Mouse (Mus musculus): ENCODE results near the gene Ptprm.

Ptprm gene

DNA sequence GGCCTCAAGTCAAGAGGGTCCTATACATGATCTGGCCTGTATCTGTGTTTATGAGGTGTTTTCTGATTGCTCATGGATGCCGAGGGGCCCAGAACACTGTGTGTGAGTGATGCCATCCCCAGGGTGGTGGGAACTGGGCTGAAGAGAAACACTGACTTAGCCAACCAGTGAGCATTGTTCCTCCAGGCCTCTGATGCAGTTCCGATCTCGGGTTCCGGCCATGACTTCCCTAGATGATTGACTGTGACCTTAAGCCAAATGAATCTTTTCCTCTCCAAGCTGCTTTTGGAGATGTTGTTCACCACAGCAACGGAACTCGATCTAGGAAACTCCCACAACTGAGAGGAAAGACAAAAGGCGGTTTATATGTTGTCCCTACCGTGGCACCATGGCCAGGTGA, 9.1 kb downstream of the Ptprm start:
- DNase-seq (ENCODE audit: extremely low spot score, low spot score): no peak

- DNase-seq (ENCODE audit: extremely low spot score, low spot score): no peak
Observed at GRCm38 (mm10) chr17:67343471-67343870, 10.8 kb downstream of the Ptprm start.

DNA sequence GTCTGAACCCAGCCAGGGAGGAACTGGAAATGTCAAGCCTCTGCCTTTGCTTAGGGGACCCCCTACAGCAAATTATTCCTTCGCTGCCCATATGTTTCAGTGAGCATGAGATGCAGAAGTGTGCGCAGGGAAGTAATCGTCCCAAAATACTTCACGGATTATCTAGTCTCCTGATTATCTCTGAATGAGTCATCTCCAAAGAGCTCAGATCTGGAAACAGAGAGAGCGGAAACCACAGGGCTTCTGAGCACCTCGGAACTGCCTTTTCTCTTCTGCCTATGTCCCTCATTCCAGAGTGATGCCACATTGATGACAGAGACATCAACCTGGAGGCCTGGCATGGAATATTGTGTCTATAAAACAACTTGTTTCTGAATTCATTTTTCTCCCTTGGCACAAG, 11.3 kb downstream of the Ptprm start:
- DNase-seq (ENCODE audit: extremely low spot score, low spot score): no peak

DNA sequence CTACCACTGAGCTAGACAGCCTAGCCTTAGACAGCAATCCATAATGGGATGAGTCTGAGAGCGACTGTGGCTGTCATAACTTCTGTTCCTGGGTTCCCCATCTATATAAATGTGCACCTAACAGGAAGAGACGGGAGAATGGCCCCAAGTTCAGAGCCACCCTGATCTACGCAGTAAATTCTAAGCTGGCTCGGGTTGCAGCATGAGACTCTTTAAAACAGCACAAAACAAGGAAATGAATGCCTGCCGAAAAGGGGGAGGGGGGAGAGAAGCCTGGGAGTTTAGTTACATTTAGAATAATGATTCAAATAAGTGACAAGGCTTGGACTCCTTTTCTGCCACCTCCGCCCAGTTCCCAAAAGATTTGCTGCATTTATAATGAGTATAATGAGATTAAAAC, 13.9 kb downstream of the Ptprm start:
- no peak for DNase-seq (ENCODE audit: extremely low spot score, low spot score)

- no peak for DNase-seq (ENCODE audit: extremely low spot score, low spot score)
Observed at GRCm38 (mm10) chr17:67339569-67339968, 14.7 kb downstream of the Ptprm start.

DNA sequence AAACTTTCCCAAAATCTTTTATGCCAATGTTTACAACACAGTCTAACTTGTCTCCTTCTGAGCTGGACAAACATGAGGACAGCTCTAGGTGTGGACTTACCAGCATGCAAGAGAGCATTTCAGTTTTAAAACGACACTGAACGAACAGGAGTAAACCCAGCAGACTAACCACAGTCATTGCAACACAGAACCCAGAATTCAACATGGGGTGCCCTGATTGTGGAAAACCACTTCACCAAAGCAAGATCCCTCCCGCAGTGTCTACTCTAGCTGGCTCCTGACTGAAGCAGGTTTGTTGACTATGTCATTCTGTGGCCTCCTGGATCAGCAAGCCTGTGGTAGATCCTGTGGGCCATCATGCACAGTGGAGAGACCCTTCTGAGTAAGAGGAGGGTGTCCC, 19.9 kb downstream of the Ptprm start:
- no peak for DNase-seq (ENCODE audit: extremely low spot score, low spot score)

GRCm38 (mm10) chr17:67329435-67329834, 24.8 kb downstream of the Ptprm start:
- no peak for DNase-seq (ENCODE audit: extremely low spot score, low spot score)

DNA sequence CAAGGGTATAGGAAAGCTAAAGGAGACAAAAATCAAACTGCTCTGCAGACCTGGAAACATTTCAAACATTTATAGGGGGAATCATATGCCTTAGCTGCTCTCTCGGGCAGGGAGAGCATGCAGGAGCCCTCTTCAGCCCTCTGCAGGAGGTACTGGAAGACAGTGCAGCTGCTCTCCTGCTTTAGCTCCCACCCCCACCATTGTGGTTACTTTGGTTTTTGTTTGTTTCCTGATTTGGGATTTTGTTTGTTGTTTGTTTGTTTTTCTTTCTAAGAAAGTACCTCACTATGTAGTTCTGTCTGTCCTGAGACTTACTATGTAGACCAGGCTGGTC, 29.8 kb downstream of the Ptprm start:
- DNase-seq (ENCODE audit: extremely low spot score, low spot score): no peak

DNA sequence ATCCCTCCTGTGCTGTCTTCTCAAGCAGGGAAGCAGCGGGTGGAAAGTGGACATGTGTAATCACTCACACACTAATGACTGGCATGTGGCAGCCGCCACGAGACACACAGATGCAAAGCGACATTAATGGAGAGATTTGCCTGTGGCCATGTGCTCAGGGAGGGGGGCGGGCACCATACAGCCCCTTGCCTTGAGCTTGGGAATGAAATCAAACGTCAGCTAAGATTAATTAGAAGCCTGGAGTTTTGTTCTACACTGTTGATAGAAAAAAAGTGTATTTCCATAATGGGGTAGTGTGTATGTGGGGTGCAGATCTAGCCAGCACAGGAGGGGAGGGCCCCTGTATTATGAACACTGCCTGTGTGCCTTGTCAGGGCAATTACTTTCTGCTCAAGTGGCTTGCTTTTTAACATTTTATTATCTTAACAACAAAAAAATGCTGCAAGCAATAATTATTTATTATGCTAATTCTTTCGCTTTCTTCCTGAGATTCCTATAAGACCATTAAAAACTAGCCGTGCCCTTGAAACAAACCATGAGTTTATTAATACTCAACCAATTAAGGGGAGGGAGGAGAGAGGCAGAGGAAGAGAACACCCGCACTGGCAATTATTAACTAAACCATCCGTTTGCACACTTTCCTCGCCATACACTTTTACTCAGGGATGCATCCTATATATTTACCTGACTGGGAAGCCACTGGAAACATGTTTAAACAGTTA, 30.3 kb downstream of the Ptprm start:
- DNase-seq (ENCODE audit: extremely low spot score, low spot score): no peak

GRCm38 (mm10) chr17:67314491-67315205, 39.6 kb downstream of the Ptprm start:
- DNase-seq (ENCODE audit: extremely low spot score, low spot score): no peak

DNA sequence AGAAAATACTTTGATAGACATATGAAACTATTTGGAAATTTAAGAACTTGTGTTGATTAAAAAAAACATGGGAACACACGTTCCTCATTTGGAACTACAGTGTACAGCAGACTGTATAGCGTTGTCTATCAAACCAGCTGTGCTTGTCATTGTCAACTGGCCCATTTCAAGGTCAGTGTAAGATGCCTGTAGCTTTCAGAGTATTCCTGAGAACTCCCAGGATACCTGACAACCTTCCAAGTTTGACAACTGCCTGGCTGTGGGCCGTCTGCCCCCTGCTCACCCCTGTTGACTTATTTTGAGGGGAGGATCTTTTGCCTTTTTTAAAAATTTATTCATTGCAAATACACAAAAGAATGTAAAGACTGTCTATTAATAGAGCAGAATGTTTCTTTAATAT, 45.8 kb downstream of the Ptprm start:
- DNase-seq (ENCODE audit: extremely low spot score, low spot score): no peak

- no peak for DNase-seq (ENCODE audit: extremely low spot score, low spot score)
Observed at GRCm38 (mm10) chr17:67306066-67306845, 48.0 kb downstream of the Ptprm start.

- no peak for DNase-seq (ENCODE audit: extremely low spot score, low spot score)
Observed at GRCm38 (mm10) chr17:67304831-67305230, 49.4 kb downstream of the Ptprm start.

GRCm38 (mm10) chr17:67303326-67304099, 50.7 kb downstream of the Ptprm start:
- DNase-seq (ENCODE audit: extremely low spot score, low spot score): no peak

GRCm38 (mm10) chr17:67302569-67302968, 51.7 kb downstream of the Ptprm start:
- no peak for DNase-seq (ENCODE audit: extremely low spot score, low spot score)

DNA sequence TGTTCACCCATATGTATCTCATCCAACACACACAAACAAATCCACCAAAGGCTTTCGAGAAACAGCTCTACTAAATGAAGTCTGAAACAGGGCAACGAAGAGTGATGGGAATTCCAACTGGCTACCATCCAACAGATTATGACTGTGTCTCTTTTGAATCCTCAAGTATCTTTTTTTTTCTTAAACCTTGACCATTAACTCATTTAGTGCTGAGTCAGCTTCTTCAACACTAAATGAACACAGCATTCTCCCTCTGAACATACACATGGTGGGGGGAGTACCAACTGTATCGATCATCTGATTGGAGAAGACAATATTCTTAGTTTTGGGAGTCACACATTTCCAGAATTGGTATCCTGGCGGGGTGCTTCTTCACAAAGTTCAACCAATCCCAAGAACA, 52.2 kb downstream of the Ptprm start:
- DNase-seq (ENCODE audit: extremely low spot score, low spot score): no peak

- DNase-seq (ENCODE audit: extremely low spot score, low spot score): no peak
Observed at GRCm38 (mm10) chr17:67301367-67301766, 52.9 kb downstream of the Ptprm start.

- no peak for DNase-seq (ENCODE audit: extremely low spot score, low spot score)
Observed at GRCm38 (mm10) chr17:67298269-67298798, 55.9 kb downstream of the Ptprm start.

DNA sequence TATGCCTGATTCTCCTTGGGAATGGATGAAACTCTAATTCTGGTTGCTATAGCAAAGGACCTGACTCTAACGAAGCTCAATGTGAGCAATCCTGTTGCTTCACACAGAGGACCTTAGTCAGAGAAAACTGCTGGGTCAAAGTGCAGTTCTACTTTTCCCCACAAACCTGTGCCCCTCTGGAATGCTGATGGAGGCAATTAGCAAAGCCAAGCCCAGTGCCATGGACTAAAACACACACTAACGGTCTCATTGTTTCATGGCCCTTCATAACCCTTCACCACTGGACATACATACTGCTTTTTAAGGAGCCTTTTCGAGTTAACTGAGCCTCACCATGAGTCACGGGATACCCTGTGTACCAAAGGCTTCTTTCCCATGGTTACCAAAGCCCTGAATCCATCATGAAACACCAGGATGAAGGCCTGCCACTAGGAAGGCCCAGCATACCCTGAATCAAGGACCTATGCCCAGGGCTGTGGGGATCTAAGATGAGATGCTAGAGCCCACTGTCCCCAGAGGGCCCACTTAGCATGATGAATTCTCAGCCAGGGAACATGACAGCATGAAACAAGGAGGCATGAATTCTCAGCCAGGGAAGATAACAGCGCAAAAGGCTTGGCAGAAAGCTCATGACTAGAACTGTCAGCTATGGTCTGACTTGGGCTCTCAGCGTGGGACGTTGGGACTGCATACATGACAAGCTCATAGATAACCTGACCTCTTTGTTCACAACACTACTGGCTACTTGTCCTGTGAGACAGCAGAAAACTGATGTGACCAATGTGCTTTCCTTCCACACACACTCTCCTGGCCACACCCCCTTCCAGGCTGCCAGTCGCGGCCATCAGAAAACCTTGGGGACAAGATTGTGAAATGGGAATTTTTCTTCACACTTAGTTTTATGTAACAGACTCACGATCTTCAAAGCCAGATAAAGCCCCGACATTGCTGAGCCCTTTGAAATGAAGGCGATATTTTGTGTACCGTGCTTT, 57.4 kb downstream of the Ptprm start:
- no peak for DNase-seq (ENCODE audit: extremely low spot score, low spot score)

- no peak for DNase-seq (ENCODE audit: extremely low spot score, low spot score)
Observed at GRCm38 (mm10) chr17:67290662-67291240, 63.5 kb downstream of the Ptprm start.

Data from neural tube, embryonic 10.5 days (tissue).